In genomic region chr7:139086195-139087158, GRCm38 (mm10) we compare ENCODE assay signal across 8 mouse cellular contexts. TPM values are rescaled to one million over a fixed set of nuclear protein-coding genes. Genes with fewer than 3 reads are reported as not detected.
DNase-seq lines count a peak whose midpoint lies in the region; ATAC-seq and TF ChIP-seq lines count a peak whose summit lies in the region.

No protein-coding gene starts in this region.

- H3K36me3 ChIP-seq in lung, embryonic 15.5 days: no peaks in the 10 kb centered on the region
- H3K36me3 ChIP-seq in heart, embryonic 14.5 days (ENCODE audit: control insufficient read depth, insufficient read depth, low read length): no peaks in the 10 kb centered on the region
- H3K36me3 ChIP-seq in limb, embryonic 15.5 days: peaks cover 7% of the 10 kb centered on the region; the same call in 1 of the 2 replicates
- peaks cover 3% of the 10 kb centered on the region; the same call in 1 of the 2 replicates for H3K36me3 ChIP-seq in stomach, embryonic 14.5 days (ENCODE audit: control insufficient read depth, insufficient read depth, low read length)

- TF ChIP-seq CTCF in lung, adult 2 months (IDR thresholded peaks at IDR 0.05; ENCODE audit: insufficient read depth, low read length): no peak

- WGBS in lung, embryonic 15.5 days: 3% methylated on average over 61 of the region's 61 CpGs
- 4% methylated on average over 61 of the region's 61 CpGs for WGBS in lung, adult 2 months
- WGBS in heart, embryonic 14.5 days: 3% methylated on average over 61 of the region's 61 CpGs
- WGBS in limb, embryonic 15.5 days: 3% methylated on average over 61 of the region's 61 CpGs
- WGBS in stomach, embryonic 14.5 days: 2% methylated on average over 61 of the region's 61 CpGs

- no peak overlapping the region for H3K27ac ChIP-seq in lung, embryonic 15.5 days
- no peak overlapping the region for H3K27ac ChIP-seq in heart, embryonic 14.5 days (replicated peaks in 1 of 2; ENCODE audit: control insufficient read depth in 1 of 2, insufficient read depth in 1 of 2, low read depth in 2 of 2, low read length in 2 of 2)
- 0 out of 2 replicates have a peak overlapping the region, but pooled peaks have one; percentile 22 for H3K27ac ChIP-seq in limb, embryonic 15.5 days
- no peak overlapping the region for H3K27ac ChIP-seq in stomach, embryonic 14.5 days (ENCODE audit: low read length)

- H3K27me3 ChIP-seq in lung, embryonic 15.5 days: peaks cover 43% of the 10 kb centered on the region
- H3K27me3 ChIP-seq in heart, embryonic 14.5 days (ENCODE audit: control insufficient read depth, insufficient read depth, low read length): peaks cover 59% of the 10 kb centered on the region
- peaks cover 39% of the 10 kb centered on the region for H3K27me3 ChIP-seq in limb, embryonic 15.5 days
- no peaks in the 10 kb centered on the region for H3K27me3 ChIP-seq in stomach, embryonic 14.5 days (ENCODE audit: control insufficient read depth, insufficient read depth, low read length)

- peak; percentile 50; the same call in 1 of the 2 replicates for ATAC-seq in lung, embryonic 15.5 days (ENCODE audit: borderline replicate concordance, extremely low read depth, low FRiP score, low TSS enrichment)
- no peak for ATAC-seq in heart, embryonic 14.5 days (ENCODE audit: insufficient number of reproducible peaks, insufficient read depth, low FRiP score, low read depth)
- ATAC-seq in limb, embryonic 15.5 days (ENCODE audit: insufficient number of reproducible peaks, low FRiP score, low TSS enrichment, low read depth): peak; percentile 59
- ATAC-seq in stomach, embryonic 14.5 days (ENCODE audit: insufficient number of reproducible peaks, insufficient read depth, low FRiP score, low read depth): peak; percentile 43; the same call in 1 of the 2 replicates

- TF ChIP-seq POLR2A in lung, adult 2 months (IDR thresholded peaks at IDR 0.05; ENCODE audit: borderline replicate concordance, extremely low read depth, low read depth, low read length): no peak

- H3K4me1 ChIP-seq in lung, embryonic 15.5 days: 0 out of 2 replicates have a peak, but pooled peaks cover 5% of the 10 kb centered on the region
- H3K4me1 ChIP-seq in lung, adult 2 months (ENCODE audit: control insufficient read depth, insufficient read depth, low read length): peaks cover 2% of the 10 kb centered on the region; the same call in 1 of the 2 replicates
- H3K4me1 ChIP-seq in heart, embryonic 14.5 days (ENCODE audit: control insufficient read depth in 2 of 2, insufficient read depth in 2 of 2, low read length in 2 of 2): peaks cover 2 to 13% of the 10 kb centered on the region in 2 experiments; a peak in 1 of 4 replicates
- peaks cover 22% of the 10 kb centered on the region for H3K4me1 ChIP-seq in limb, embryonic 15.5 days
- H3K4me1 ChIP-seq in stomach, embryonic 14.5 days (ENCODE audit: control insufficient read depth, insufficient read depth, low read length): no peaks in the 10 kb centered on the region

- H3K4me3 ChIP-seq in lung, embryonic 15.5 days: peak overlapping the region; percentile 55
- H3K4me3 ChIP-seq in lung, adult 2 months (replicated peaks; ENCODE audit: extremely low read depth, low read depth, low read length): no peak overlapping the region
- peak overlapping the region; percentile 50 to 57 for H3K4me3 ChIP-seq in heart, embryonic 14.5 days (ENCODE audit: control insufficient read depth in 1 of 2, insufficient read depth in 1 of 2, low read depth in 1 of 2, low read length in 2 of 2)
- peak overlapping the region; percentile 65 for H3K4me3 ChIP-seq in limb, embryonic 15.5 days
- peak overlapping the region; percentile 55 for H3K4me3 ChIP-seq in stomach, embryonic 14.5 days (ENCODE audit: low read depth, low read length)

- peak overlapping the region; percentile 93 for H3K4me2 ChIP-seq in lung, embryonic 15.5 days
- H3K4me2 ChIP-seq in heart, embryonic 14.5 days (ENCODE audit: low read length): peak overlapping the region; percentile 84
- H3K4me2 ChIP-seq in limb, embryonic 15.5 days: peak overlapping the region; percentile 87
- H3K4me2 ChIP-seq in stomach, embryonic 14.5 days (replicated peaks; ENCODE audit: low read depth, low read length): peak overlapping the region; percentile 67

- peak overlapping the region; percentile 48 for H3K9ac ChIP-seq in lung, embryonic 15.5 days
- H3K9ac ChIP-seq in heart, embryonic 14.5 days (ENCODE audit: low read length): peak overlapping the region; percentile 65
- H3K9ac ChIP-seq in limb, embryonic 15.5 days: peak overlapping the region; percentile 56
- peak overlapping the region; percentile 37 for H3K9ac ChIP-seq in stomach, embryonic 14.5 days (replicated peaks; ENCODE audit: low read depth, low read length)

- no peaks in the 10 kb centered on the region for H3K9me3 ChIP-seq in lung, embryonic 15.5 days
- no peaks in the 10 kb centered on the region for H3K9me3 ChIP-seq in heart, embryonic 14.5 days (ENCODE audit: control insufficient read depth, low read length)
- H3K9me3 ChIP-seq in limb, embryonic 15.5 days: no peaks in the 10 kb centered on the region
- no peaks in the 10 kb centered on the region for H3K9me3 ChIP-seq in stomach, embryonic 14.5 days (ENCODE audit: control insufficient read depth, low read depth, low read length)

- DNase-seq in lung, adult 2 months: no peak
- peak; percentile 79 for DNase-seq in embryo, embryonic 9.5 days (ENCODE audit: extremely low spot score)
- no peak for DNase-seq in frontal cortex, postnatal 25 days (ENCODE audit: low spot score in 2 of 2)
- no peak for DNase-seq in cerebellum, adult 9-11 months

RNA-seq across cellular contexts. Expression of gene Dpysl4, which starts 0.7 kb away (rescaled TPM):
- polyA plus RNA-seq in lung, embryonic 15.5 days (2015; fragmentation: Nextera tagmentation; extraction: Ambion mirVana): 5.4 and 6.3 TPM in 2 replicates
- 0.38 and 0.40 TPM in 2 replicates for polyA plus RNA-seq in lung, adult 2 months (2012; rRNA removed)
- 2.7 and 3.4 TPM in 2 replicates for polyA plus RNA-seq in heart, embryonic 14.5 days (2014; fragmentation: Nextera tagmentation; extraction: Ambion mirVana)
- polyA plus RNA-seq in limb, embryonic 15.5 days (2015; fragmentation: Nextera tagmentation; extraction: Ambion mirVana): 14.8 and 15.7 TPM in 2 replicates
- polyA plus RNA-seq in stomach, embryonic 14.5 days (2014; fragmentation: Nextera tagmentation; extraction: Ambion mirVana): 24.1 and 24.9 TPM in 2 replicates
